Mouse (Mus musculus) heart, adult 11 months (tissue): Measurements from ENCODE around the gene Cdkal1.
A peak's percentile ranks its signal among the peaks of the same experiment; 100 is the strongest.

ENCODE experiments used
- DNase-seq: peaks from one replicate; pipeline ENCODE4 v3.0.0; 2022

Cdkal1 gene

GRCm38 (mm10) chr13:29574784-29575183 lies 280.7 kb downstream of the Cdkal1 start:
- DNase-seq: no peak

GRCm38 (mm10) chr13:29572477-29572876 lies 283.0 kb downstream of the Cdkal1 start:
- DNase-seq: no peak

DNA sequence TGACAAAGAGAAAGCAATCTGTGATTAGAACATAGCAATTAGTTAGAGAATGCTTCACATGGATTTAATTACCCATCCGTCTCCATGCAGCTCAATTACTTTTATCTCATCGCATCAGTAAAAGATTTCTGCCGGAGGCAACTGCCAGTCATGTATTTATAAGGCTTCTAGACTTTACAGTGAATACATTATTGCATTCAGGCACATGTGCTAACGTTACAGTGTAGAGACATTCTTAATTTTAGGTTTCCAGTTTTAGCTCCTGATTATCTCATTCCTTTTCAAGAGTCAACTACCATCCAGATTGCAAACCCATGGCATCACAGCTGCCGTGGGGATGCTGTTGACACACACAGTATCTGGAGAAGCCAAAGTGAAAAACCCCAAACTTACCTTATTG lies 289.8 kb downstream of the Cdkal1 start:
- DNase-seq: no peak

DNA sequence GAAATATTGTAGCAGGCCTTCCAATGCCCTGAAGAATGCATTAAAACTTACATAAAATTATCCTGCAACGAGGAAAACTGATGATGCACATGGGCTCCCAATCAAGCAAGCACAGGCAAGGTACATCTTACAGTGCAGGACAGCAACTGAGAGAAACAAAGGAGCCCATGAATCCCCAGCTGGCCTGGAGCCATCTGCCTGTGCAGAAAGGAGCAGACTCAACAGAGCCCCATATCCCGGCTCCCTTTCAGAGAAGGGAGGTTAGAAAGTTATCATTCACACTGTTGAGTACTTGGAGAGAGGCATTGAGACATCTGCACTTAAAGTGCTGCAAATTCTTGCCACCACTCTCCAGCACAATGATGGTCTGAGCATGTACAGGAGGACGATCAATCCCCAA lies 296.3 kb downstream of the Cdkal1 start:
- DNase-seq: no peak

GRCm38 (mm10) chr13:29555160-29555785 lies 300.2 kb downstream of the Cdkal1 start:
- no peak for DNase-seq

DNA sequence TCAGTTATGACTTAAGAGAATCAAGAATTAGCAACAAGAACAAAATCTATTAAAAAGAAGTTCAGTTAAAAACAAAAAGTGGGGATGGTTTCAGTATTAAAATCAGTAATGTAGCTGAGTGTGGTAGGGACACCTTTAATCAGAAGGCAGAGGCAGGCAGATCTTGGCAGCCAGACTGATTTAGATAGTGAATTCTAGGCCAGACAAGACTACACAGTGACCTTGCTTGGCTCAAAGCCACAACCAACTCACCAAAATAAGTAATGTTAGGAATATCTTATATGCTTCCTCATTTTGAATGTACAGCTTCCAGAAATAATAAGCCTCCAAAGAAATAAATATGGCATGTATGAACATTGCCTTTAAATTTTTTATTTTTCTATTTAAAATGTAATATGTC lies 301.7 kb downstream of the Cdkal1 start:
- no peak for DNase-seq

- no peak for DNase-seq
These were observed 303.1 kb downstream of the Cdkal1 start for GRCm38 (mm10) chr13:29552322-29552870.

DNA sequence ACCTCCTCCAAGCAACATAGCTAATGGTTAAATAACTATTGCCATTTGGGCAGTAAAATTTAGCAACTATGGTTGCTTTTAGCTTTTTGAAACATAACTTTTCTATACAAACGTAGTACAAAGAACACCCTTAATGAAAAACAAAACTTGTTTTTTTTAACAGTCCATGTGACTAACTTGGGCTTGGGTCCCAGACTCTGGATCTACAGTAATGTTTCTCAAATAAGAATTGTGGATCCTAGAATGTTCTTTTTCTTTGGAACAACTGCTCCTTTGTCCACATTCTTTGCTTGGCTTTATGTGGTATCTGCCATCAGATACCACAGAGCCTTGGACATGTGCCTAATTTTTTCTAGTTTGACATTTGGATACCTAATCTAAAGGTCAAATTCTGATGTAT lies 304.6 kb downstream of the Cdkal1 start:
- DNase-seq: no peak

DNA sequence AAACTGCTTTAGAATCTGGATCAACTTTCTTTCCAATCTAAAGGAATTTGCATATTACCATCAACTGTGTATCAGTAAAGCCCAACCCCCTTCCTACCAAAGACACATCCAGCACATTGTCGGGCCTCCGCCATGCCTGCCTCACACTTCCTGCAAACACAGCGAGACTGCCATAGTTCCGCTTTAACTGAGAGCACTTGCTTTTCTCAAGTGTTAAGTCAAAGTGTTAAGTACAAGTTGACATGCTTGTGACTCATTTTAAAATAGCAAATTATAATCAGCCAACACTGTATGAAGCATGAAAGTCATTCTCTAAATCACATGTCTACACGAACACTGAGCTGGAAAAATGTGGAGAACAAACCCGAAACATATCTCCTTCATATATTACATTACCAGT lies 305.3 kb downstream of the Cdkal1 start:
- no peak for DNase-seq

DNA sequence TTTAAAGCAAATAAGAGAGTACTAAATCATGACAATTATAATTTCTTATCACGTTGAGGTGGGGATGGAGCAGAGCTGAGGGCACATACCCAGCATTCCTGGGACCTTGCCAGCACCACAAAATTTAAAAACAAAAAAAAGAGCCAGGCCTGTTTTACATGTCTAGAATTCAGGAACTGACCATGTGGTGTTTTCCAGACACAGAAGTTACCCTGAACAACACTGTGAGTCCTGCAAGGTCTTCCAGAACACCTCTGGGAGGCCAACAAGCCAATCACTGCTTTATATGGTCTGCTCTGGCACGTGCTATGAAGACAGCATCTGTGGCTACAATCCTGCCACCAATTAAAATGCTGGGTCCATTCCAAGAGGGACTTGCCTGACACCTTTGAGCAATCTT lies 305.7 kb downstream of the Cdkal1 start:
- peak; percentile 91 for DNase-seq

- DNase-seq: peak; percentile 3
These were observed 317.6 kb downstream of the Cdkal1 start for GRCm38 (mm10) chr13:29537906-29538305.

DNA sequence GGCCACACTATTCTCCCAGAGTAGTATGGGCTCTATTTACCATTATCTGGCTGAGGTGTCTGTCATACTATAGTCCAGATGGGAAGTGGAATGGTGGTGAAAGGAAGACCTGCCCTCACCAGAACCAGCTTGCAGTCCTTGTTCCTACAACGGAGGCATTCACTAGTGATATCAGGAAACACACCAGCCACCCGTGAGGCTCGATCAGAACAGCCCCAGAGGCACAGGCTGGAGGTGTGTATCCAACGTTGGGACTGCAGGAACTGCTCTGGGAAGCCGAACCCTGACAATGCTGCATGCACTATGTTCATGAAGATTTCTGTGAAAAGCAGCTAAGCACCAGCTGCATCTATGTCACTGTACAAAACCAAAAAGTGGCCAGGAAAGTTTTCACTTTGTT lies 321.9 kb downstream of the Cdkal1 start:
- DNase-seq: peak; percentile 61

DNA sequence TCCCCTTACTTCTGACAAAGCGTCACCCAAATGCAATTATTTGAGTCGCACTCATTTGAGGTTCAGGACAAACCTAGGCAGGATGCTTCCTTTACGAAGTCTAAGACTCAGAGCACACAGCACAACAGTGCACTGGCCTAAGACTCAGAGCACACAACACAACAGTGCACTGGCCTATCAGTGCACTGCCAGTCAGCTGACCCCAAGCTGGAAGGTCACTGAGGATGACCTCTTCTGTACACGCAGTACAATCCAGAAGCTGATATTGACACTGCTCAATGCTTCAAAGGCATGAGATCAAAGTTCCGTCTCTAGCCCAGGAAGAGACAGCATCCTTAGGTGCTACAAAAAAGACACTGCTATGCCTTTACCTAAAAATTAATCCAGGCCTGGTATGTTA lies 327.1 kb downstream of the Cdkal1 start:
- DNase-seq: peak; percentile 27

DNA sequence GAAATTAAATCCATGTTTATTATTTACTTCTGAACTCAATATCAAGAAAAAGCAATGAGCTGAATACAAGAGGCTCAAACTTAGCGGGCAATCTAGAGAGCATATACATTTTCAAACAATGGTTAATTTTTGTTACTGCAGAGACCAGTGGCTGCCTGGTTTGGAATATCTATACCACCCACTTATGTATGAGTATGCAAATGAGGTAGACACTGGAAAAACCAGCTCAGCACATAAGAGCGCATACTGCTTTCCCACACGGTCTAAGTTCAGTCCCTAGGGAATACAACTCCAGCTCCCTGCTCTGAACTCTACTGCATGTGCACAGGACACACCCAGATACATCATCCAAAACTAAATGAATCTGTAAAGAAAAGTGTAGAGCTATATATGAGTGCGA lies 334.2 kb downstream of the Cdkal1 start:
- DNase-seq: peak; percentile 35

- DNase-seq: peak; percentile 51
These were observed 341.4 kb downstream of the Cdkal1 start for GRCm38 (mm10) chr13:29514071-29514470.

DNA sequence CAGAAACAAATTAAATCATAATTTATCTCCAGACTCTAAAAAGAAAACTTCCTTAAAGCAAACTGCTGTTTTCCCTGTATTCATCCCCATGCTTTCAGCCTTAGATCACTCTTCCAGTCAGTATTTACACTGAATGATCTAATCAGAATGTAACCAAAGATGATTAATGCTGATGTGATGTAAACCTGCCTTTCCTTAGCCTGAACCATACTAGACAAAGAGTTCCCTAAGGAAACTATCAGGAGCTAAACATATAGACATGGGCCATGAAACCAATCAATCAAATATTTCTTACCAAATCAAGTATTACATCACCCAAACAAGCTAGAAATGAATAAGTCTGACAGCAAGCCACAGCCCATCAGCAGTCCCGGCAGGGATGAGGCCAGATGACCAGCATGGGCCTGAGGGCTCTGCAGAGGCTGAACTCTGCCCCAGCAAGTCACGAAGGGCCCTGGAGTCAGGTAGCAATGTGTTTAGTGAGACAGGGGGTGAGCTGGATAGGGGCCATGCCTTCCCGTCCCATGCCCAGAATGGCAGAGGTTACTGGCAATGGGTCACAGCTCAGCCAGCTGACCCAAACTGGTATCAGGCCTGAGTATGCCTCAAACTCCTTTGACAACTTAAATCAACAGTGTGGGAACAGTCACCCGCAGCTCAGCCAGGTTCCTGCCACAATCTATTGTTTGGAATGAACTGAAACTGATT lies 350.5 kb downstream of the Cdkal1 start:
- peak; percentile 89 for DNase-seq

- DNase-seq: peak; percentile 92
These were observed 352.1 kb downstream of the Cdkal1 start for GRCm38 (mm10) chr13:29503147-29504044.

DNA sequence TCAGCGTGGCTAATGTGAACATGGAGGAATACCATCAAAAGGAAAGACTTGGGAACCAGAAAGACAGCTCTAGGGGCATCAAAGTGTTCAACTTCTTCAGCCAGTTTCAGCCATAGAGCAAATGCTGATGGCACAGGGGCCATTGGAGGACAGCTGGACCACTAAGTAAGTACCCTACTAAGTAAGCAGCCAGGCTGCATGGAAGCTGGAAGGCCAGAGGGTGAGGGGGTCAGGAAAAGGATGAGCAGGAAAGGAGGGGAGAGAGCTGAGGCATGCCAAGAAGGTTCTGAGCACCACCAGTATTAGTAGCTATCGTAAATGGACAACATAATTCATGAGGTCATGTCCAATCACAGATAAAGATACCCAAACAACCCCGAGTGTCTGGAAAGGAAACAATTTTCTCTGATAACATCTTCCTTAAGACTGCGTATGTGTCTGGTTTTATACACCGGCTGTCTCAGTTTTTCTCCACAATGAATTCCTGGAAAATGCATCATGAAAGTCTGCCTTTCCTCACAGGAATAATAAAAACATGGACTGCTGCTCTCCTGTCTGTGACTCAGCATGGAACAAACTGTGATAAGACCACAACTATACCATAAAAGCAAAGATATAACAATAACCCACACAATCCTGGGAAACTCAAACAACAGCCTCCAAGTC lies 352.9 kb downstream of the Cdkal1 start:
- peak; percentile 91 for DNase-seq

GRCm38 (mm10) chr13:29501173-29501572 lies 354.3 kb downstream of the Cdkal1 start:
- DNase-seq: peak; percentile 63

DNA sequence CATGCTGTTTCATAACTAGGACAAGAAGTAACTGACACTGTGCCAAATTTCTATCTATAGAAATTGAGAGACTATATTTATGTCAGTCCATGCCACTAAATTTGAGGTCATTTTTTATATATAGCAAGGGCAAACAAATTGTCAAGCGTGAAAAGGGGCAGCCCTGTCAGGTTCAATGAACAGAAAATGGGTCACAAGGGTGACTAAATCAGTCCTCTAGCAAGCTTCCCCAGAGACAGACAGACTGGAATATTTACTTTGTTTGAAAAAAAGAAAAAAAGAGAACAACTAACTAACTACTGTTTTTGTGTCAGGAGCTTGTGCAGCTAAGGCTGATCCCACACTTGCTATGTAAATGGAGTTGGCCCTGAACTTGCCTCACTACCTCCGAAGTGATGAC lies 355.7 kb downstream of the Cdkal1 start:
- no peak for DNase-seq

- DNase-seq: peak; percentile 57
These were observed 358.2 kb downstream of the Cdkal1 start for GRCm38 (mm10) chr13:29497286-29497685.

GRCm38 (mm10) chr13:29490341-29490740 lies 365.1 kb downstream of the Cdkal1 start:
- peak; percentile 36 for DNase-seq

GRCm38 (mm10) chr13:29489476-29489875 lies 366.0 kb downstream of the Cdkal1 start:
- peak; percentile 58 for DNase-seq
